Mouse (Mus musculus): ENCODE measurements around the gene Dyrk1a. TPM values are rescaled to one million over a fixed set of nuclear protein-coding genes. Genes with fewer than 3 reads are reported as not detected.

Gene Dyrk1a
- polyA plus RNA-seq, 1 experiment from 2014 or later = 11.5 TPM

DNA sequence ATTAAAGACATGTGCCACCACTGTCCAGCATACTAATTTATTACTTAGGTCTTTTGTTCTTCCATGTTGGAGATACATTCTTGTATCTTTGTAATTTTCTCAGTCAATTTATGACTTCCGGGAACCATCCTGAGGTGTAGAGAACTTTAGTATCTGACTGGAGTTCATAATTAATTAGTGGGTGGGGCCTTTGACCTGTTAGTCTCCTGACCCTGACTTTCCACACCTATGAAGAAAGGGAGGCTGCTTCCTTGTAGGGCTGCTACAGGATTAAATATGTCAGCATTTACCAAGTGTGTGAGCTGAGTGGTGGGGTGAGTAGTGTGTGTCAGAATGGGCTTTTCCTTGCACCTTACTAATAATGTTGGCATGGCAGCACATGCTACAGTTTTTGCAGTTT is 36.4 kb downstream of the Dyrk1a start:
- DNase-seq (ENCODE audit: low spot score) (no peak), ATAC-seq (replicated peaks; ENCODE audit: low FRiP score, low TSS enrichment, low read depth) (no peak)
- H3K36me3 ChIP-seq (ENCODE audit: control insufficient read depth, insufficient read depth, low read length) = no peaks in the 10 kb centered on the region
- no peak overlapping the region for H3K4me2 ChIP-seq (ENCODE audit: low read length)
- peaks cover 28% of the 10 kb centered on the region for H3K4me1 ChIP-seq (replicated peaks; ENCODE audit: control insufficient read depth, insufficient read depth, low read length)
- no peak overlapping the region for H3K4me3 ChIP-seq (ENCODE audit: low read depth, low read length)
- 69% methylated on average over 1 of the region's 1 CpGs for WGBS
- H3K9me3 ChIP-seq (ENCODE audit: control insufficient read depth, low read length) = no peaks in the 10 kb centered on the region
- no peaks in the 10 kb centered on the region for H3K27me3 ChIP-seq (replicated peaks; ENCODE audit: control insufficient read depth, insufficient read depth, low read length)
- no peak overlapping the region for H3K9ac ChIP-seq (ENCODE audit: low read length)
- no peak overlapping the region for H3K27ac ChIP-seq (ENCODE audit: low read depth)

DNA sequence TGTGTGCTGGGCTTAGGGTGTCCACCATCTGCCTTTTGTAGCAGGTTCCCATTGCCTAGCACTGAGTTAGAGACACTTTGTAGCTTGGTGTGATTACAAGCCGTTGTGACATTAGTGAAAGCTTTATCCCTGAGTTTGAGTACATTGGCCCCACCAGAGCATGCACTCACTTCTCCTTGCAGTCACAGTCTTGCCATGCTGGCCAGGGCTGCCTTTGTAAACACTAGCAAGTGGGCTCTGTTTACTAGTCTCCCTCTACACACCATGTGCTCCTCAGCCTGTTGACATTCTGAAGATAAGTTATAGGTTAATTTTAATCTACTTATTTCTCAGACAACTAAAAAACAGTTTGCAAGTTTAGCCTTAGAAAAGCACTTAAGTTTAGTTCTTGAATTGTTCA is 37.7 kb downstream of the Dyrk1a start:
- no peak overlapping the region for H3K9ac ChIP-seq (ENCODE audit: low read length)
- no peaks in the 10 kb centered on the region for H3K36me3 ChIP-seq (ENCODE audit: control insufficient read depth, insufficient read depth, low read length)
- H3K4me3 ChIP-seq (ENCODE audit: low read depth, low read length) = no peak overlapping the region
- H3K9me3 ChIP-seq (ENCODE audit: control insufficient read depth, low read length) = no peaks in the 10 kb centered on the region
- H3K4me2 ChIP-seq (ENCODE audit: low read length) = no peak overlapping the region
- no peak for DNase-seq (ENCODE audit: low spot score)
- no peak overlapping the region for H3K27ac ChIP-seq (ENCODE audit: low read depth)
- ATAC-seq (replicated peaks; ENCODE audit: low FRiP score, low TSS enrichment, low read depth) = no peak
- H3K27me3 ChIP-seq (replicated peaks; ENCODE audit: control insufficient read depth, insufficient read depth, low read length) = no peaks in the 10 kb centered on the region
- H3K4me1 ChIP-seq (replicated peaks; ENCODE audit: control insufficient read depth, insufficient read depth, low read length) = peaks cover 15% of the 10 kb centered on the region
- WGBS = 29% methylated on average over 1 of the region's 1 CpGs

DNA sequence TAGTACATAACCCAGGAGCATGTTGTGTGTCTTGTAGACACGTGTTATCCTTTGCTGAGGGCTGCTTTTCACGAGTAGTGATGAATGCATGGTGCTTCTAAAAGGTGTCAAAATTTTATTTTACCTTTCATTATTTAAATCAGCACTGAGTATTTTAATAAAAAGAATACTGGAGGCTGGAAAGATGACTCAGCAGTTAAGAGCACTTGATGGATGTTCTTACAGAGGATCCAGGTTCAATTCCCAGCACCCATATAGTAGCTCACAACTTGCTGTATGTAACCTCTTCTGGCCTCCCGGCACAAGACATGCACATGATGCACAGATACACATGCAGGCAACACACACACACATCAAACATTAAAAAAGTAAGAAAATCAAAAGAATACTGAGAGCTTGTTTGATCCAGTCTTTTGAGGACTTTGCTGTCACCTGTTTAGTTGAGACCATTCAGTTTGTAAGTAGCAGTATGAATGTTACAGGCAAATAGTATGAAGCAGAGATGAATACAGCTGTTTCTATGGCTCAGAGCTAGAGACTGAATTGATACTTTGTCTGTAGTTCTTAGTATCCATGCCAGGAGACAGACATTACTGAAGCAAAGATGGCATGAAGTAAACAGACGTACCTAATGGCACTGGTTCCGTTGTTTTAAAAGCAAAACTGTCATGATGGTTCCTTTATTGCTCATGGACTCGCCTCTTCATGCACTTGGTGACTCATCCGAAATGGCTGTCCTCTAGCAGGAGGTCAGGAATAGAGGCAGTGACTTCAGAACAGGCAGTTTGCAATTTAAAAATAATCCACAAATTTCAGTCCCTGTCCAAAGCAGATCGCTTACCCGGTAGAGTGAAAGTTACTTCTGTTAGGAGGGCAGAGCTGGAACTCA is 39.1 kb downstream of the Dyrk1a start:
- Histone ChIP-seq H3K9ac (ENCODE audit: low read length) (no peak overlapping the region), H3K4me3 (ENCODE audit: low read depth, low read length) (no peak overlapping the region), H3K9me3 (ENCODE audit: control insufficient read depth, low read length) (no peaks in the 10 kb centered on the region), H3K27me3 (replicated peaks; ENCODE audit: control insufficient read depth, insufficient read depth, low read length) (no peaks in the 10 kb centered on the region), H3K27ac (ENCODE audit: low read depth) (no peak overlapping the region), H3K4me1 (replicated peaks; ENCODE audit: control insufficient read depth, insufficient read depth, low read length) (peaks cover 7% of the 10 kb centered on the region; the same call in 1 of the 2 replicates), H3K4me2 (ENCODE audit: low read length) (no peak overlapping the region), H3K36me3 (ENCODE audit: control insufficient read depth, insufficient read depth, low read length) (no peaks in the 10 kb centered on the region)
- ATAC-seq (replicated peaks; ENCODE audit: low FRiP score, low TSS enrichment, low read depth) (no peak), DNase-seq (ENCODE audit: low spot score) (no peak)
- WGBS = 73% methylated on average over 9 of the region's 9 CpGs

DNA sequence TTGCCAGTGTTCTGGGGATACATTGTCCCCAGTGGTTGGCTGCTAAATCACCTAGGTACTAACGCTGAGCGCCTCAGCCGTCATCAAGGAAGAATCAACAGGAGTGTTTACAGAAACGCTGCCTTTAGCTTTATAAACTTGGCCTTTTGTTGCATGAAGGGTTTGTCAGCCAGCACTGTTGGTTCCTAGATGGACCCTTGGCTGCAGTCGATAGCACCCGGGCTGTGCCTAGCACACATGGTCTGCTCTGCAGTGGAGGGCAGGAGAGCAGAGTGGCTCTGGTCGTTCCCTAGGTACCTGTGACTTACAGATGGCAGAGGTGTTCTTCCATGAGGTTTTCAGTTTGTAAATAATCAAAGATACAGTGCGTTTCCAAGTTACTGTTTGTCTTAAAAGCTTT is 42.8 kb downstream of the Dyrk1a start:
- Histone ChIP-seq H3K4me3 (ENCODE audit: low read depth, low read length) (no peak overlapping the region), H3K4me1 (replicated peaks; ENCODE audit: control insufficient read depth, insufficient read depth, low read length) (0 out of 2 replicates have a peak, but pooled peaks cover under 1% of the 10 kb centered on the region), H3K27me3 (replicated peaks; ENCODE audit: control insufficient read depth, insufficient read depth, low read length) (no peaks in the 10 kb centered on the region), H3K4me2 (ENCODE audit: low read length) (no peak overlapping the region), H3K27ac (ENCODE audit: low read depth) (no peak overlapping the region), H3K9me3 (ENCODE audit: control insufficient read depth, low read length) (no peaks in the 10 kb centered on the region), H3K36me3 (ENCODE audit: control insufficient read depth, insufficient read depth, low read length) (no peaks in the 10 kb centered on the region), H3K9ac (ENCODE audit: low read length) (no peak overlapping the region)
- 65% methylated on average over 8 of the region's 8 CpGs for WGBS
- ATAC-seq (replicated peaks; ENCODE audit: low FRiP score, low TSS enrichment, low read depth) = no peak
- no peak for DNase-seq (ENCODE audit: low spot score)

DNA sequence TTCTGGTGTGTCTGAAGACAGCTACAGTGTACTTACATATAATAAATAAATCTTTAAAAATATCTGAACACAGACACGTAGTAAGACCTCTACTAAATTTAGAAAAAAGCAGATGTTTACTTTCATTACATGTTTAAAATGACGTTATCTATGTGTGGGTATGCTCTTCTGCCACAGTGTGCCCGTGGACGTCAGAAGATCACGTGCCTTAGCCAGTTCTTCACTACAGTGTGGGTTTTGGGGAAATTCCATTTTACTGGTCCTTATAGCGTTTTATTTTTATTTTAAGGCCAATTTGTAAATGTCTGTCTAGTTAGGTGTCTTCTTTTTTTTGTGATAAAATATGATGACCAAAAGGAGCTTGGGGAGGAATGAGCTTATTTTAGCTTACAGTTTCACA is 47.4 kb downstream of the Dyrk1a start:
- peaks cover 7% of the 10 kb centered on the region for H3K36me3 ChIP-seq (ENCODE audit: control insufficient read depth, insufficient read depth, low read length)
- H3K4me2 ChIP-seq (ENCODE audit: low read length) = no peak overlapping the region
- H3K4me1 ChIP-seq (replicated peaks; ENCODE audit: control insufficient read depth, insufficient read depth, low read length) = no peaks in the 10 kb centered on the region; the same call in 1 of the 2 replicates
- WGBS = 83% methylated on average over 6 of the region's 6 CpGs
- H3K9ac ChIP-seq (ENCODE audit: low read length) = no peak overlapping the region
- no peak overlapping the region for H3K4me3 ChIP-seq (ENCODE audit: low read depth, low read length)
- no peak overlapping the region for H3K27ac ChIP-seq (ENCODE audit: low read depth)
- ATAC-seq (replicated peaks; ENCODE audit: low FRiP score, low TSS enrichment, low read depth) = no peak
- DNase-seq (ENCODE audit: low spot score) = no peak
- H3K27me3 ChIP-seq (replicated peaks; ENCODE audit: control insufficient read depth, insufficient read depth, low read length) = no peaks in the 10 kb centered on the region
- H3K9me3 ChIP-seq (ENCODE audit: control insufficient read depth, low read length) = no peaks in the 10 kb centered on the region

DNA sequence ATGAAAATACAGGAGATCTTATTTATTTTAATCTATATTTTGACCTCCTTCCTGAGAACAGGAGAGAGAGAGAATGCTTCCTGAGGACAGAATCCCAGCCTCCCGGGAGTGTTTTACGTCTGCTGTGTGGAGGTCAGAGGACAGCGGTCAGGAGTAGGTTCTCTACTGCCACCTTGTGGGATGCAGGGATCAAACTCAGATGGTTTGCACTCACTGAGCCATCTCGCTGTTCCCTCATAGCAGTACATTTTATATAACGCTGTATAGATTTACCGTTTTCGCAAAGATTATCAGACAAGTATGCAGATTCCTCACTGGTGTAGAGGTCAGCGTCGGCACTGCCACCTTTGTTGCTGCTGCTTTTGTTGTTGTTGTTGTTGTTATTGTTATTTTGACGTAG is 48.7 kb downstream of the Dyrk1a start:
- no peak for DNase-seq (ENCODE audit: low spot score)
- ATAC-seq (replicated peaks; ENCODE audit: low FRiP score, low TSS enrichment, low read depth) = peak; percentile 74
- Histone ChIP-seq H3K9ac (ENCODE audit: low read length) (no peak overlapping the region), H3K36me3 (ENCODE audit: control insufficient read depth, insufficient read depth, low read length) (peaks cover 7% of the 10 kb centered on the region), H3K27ac (ENCODE audit: low read depth) (no peak overlapping the region), H3K4me3 (ENCODE audit: low read depth, low read length) (no peak overlapping the region), H3K4me1 (replicated peaks; ENCODE audit: control insufficient read depth, insufficient read depth, low read length) (no peaks in the 10 kb centered on the region; the same call in 1 of the 2 replicates), H3K27me3 (replicated peaks; ENCODE audit: control insufficient read depth, insufficient read depth, low read length) (no peaks in the 10 kb centered on the region), H3K4me2 (ENCODE audit: low read length) (no peak overlapping the region), H3K9me3 (ENCODE audit: control insufficient read depth, low read length) (no peaks in the 10 kb centered on the region)
- 52% methylated on average over 10 of the region's 10 CpGs for WGBS

DNA sequence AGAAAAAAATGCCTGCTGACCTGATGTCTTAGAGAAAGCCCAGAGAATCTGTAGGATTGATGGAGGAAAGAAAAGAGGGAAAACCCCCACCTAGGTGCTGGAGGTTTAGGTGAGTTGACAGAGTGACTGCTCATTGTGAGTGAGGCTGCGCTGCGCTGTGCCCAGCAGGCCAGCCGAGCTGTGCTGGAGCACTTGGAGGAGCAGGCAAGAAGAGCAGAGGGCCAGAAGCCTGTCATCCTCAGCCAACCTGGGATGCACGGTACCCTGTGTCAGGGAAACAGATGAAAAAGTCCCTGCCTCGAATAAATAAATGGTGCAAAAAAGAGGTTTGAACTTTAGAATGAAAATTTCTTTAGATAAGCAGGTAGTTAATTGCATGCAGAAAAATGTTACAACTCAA is 49.5 kb downstream of the Dyrk1a start:
- Histone ChIP-seq H3K4me3 (ENCODE audit: low read depth, low read length) (no peak overlapping the region), H3K9ac (ENCODE audit: low read length) (no peak overlapping the region), H3K27me3 (replicated peaks; ENCODE audit: control insufficient read depth, insufficient read depth, low read length) (no peaks in the 10 kb centered on the region), H3K36me3 (ENCODE audit: control insufficient read depth, insufficient read depth, low read length) (peaks cover 7% of the 10 kb centered on the region), H3K4me1 (replicated peaks; ENCODE audit: control insufficient read depth, insufficient read depth, low read length) (no peaks in the 10 kb centered on the region; the same call in 1 of the 2 replicates), H3K4me2 (ENCODE audit: low read length) (no peak overlapping the region), H3K9me3 (ENCODE audit: control insufficient read depth, low read length) (no peaks in the 10 kb centered on the region), H3K27ac (ENCODE audit: low read depth) (no peak overlapping the region)
- no peak for DNase-seq (ENCODE audit: low spot score)
- 87% methylated on average over 5 of the region's 5 CpGs for WGBS
- ATAC-seq (replicated peaks; ENCODE audit: low FRiP score, low TSS enrichment, low read depth) = no peak

DNA sequence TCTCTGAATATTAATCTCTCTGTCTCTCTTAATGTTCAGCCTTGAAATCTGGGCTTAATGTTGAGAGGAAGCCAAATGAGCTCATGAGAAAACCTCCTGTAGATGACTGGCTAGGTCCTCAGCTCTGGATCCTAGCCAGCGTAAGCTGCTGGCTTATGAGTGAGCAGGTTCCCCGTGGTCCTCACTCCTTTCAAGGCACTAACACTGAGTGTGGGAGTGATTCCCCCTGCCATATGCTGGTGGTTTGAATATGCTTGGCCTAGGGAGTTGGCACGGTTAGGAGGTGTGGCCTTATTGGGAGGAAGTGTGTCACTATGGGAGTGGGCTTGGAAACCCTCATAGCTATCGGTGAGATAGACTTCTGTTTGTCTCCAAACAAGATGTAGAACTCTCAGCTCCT is 55.1 kb downstream of the Dyrk1a start:
- ATAC-seq (replicated peaks; ENCODE audit: low FRiP score, low TSS enrichment, low read depth) = no peak
- Histone ChIP-seq H3K9ac (ENCODE audit: low read length) (no peak overlapping the region), H3K9me3 (ENCODE audit: control insufficient read depth, low read length) (no peaks in the 10 kb centered on the region), H3K4me1 (replicated peaks; ENCODE audit: control insufficient read depth, insufficient read depth, low read length) (peaks cover 15% of the 10 kb centered on the region), H3K36me3 (ENCODE audit: control insufficient read depth, insufficient read depth, low read length) (peaks cover 7% of the 10 kb centered on the region), H3K4me3 (ENCODE audit: low read depth, low read length) (no peak overlapping the region), H3K4me2 (ENCODE audit: low read length) (no peak overlapping the region), H3K27ac (ENCODE audit: low read depth) (no peak overlapping the region), H3K27me3 (replicated peaks; ENCODE audit: control insufficient read depth, insufficient read depth, low read length) (no peaks in the 10 kb centered on the region)
- WGBS = 75% methylated on average over 4 of the region's 4 CpGs
- no peak for DNase-seq (ENCODE audit: low spot score)

DNA sequence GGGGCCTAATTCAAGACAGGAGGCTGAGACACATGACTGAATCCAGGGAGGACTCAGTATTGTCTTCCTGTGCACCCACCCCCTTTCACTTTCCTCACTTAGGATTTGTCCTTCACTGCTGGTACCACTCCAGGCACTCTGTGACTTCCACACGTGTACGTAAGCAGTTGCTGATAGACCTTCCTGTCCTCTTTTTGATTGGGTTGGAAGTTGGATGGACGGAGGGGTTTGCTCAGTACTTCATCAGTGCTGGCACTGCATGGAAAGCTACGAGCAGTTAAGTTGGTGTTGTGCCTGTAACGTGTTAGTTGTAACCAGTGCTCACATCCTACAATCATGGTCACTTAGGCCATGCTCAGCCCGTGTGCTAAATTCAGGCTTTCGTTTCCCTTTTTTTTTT is 55.8 kb downstream of the Dyrk1a start:
- H3K9ac ChIP-seq (ENCODE audit: low read length) = no peak overlapping the region
- peaks cover 15% of the 10 kb centered on the region for H3K4me1 ChIP-seq (replicated peaks; ENCODE audit: control insufficient read depth, insufficient read depth, low read length)
- no peak overlapping the region for H3K4me2 ChIP-seq (ENCODE audit: low read length)
- ATAC-seq (replicated peaks; ENCODE audit: low FRiP score, low TSS enrichment, low read depth) = no peak
- WGBS = 88% methylated on average over 7 of the region's 7 CpGs
- H3K36me3 ChIP-seq (ENCODE audit: control insufficient read depth, insufficient read depth, low read length) = no peaks in the 10 kb centered on the region
- H3K27ac ChIP-seq (ENCODE audit: low read depth) = no peak overlapping the region
- H3K27me3 ChIP-seq (replicated peaks; ENCODE audit: control insufficient read depth, insufficient read depth, low read length) = no peaks in the 10 kb centered on the region
- H3K9me3 ChIP-seq (ENCODE audit: control insufficient read depth, low read length) = no peaks in the 10 kb centered on the region
- DNase-seq (ENCODE audit: low spot score) = no peak
- no peak overlapping the region for H3K4me3 ChIP-seq (ENCODE audit: low read depth, low read length)
